Mouse (Mus musculus): Measurements from ENCODE around the gene Col11a2. TPM values are rescaled to one million over a fixed set of nuclear protein-coding genes. Genes with fewer than 3 reads are reported as not detected.

Col11a2 gene
- polyA plus RNA-seq, 1 experiment from 2014 or later: 1.3 TPM

GRCm38 (mm10) chr17:34099531-34099930, 60.3 kb downstream of the Col11a2 start:
- no peak overlapping the region for H3K4me3 ChIP-seq (ENCODE audit: low read depth, low read length)
- WGBS: 71% methylated on average over 5 of the region's 5 CpGs
- no peak overlapping the region for H3K27ac ChIP-seq (ENCODE audit: low read depth, low read length)
- H3K9me3 ChIP-seq (ENCODE audit: control insufficient read depth, low read length): no peaks in the 10 kb centered on the region
- DNase-seq (ENCODE audit: low spot score) (no peak), ATAC-seq (replicated peaks; ENCODE audit: low FRiP score) (no peak)
- H3K4me2 ChIP-seq (ENCODE audit: low read depth, low read length, severe bottlenecking): no peak overlapping the region
- H3K9ac ChIP-seq (ENCODE audit: low read length): no peak overlapping the region
- no peaks in the 10 kb centered on the region for H3K36me3 ChIP-seq (ENCODE audit: control insufficient read depth, insufficient read depth, low read length)
- H3K4me1 ChIP-seq (replicated peaks; ENCODE audit: control insufficient read depth, insufficient read depth, low read length): no peaks in the 10 kb centered on the region
- no peaks in the 10 kb centered on the region for H3K27me3 ChIP-seq (ENCODE audit: control insufficient read depth, insufficient read depth, low read length)

GRCm38 (mm10) chr17:34101185-34101584, 61.9 kb downstream of the Col11a2 start:
- Histone ChIP-seq H3K4me1 (replicated peaks; ENCODE audit: control insufficient read depth, insufficient read depth, low read length) (no peaks in the 10 kb centered on the region), H3K4me3 (ENCODE audit: low read depth, low read length) (no peak overlapping the region), H3K36me3 (ENCODE audit: control insufficient read depth, insufficient read depth, low read length) (no peaks in the 10 kb centered on the region), H3K9ac (ENCODE audit: low read length) (no peak overlapping the region), H3K9me3 (ENCODE audit: control insufficient read depth, low read length) (no peaks in the 10 kb centered on the region), H3K4me2 (ENCODE audit: low read depth, low read length, severe bottlenecking) (no peak overlapping the region), H3K27me3 (ENCODE audit: control insufficient read depth, insufficient read depth, low read length) (no peaks in the 10 kb centered on the region), H3K27ac (ENCODE audit: low read depth, low read length) (no peak overlapping the region)
- WGBS: 32% methylated on average over 5 of the region's 5 CpGs
- no peak for DNase-seq (ENCODE audit: low spot score)
- ATAC-seq (replicated peaks; ENCODE audit: low FRiP score): peak; percentile 24; the same call in 1 of the 2 replicates

GRCm38 (mm10) chr17:34101604-34102032, 62.4 kb downstream of the Col11a2 start:
- Histone ChIP-seq H3K27me3 (ENCODE audit: control insufficient read depth, insufficient read depth, low read length) (no peaks in the 10 kb centered on the region), H3K36me3 (ENCODE audit: control insufficient read depth, insufficient read depth, low read length) (no peaks in the 10 kb centered on the region), H3K4me2 (ENCODE audit: low read depth, low read length, severe bottlenecking) (no peak overlapping the region), H3K4me1 (replicated peaks; ENCODE audit: control insufficient read depth, insufficient read depth, low read length) (no peaks in the 10 kb centered on the region), H3K4me3 (ENCODE audit: low read depth, low read length) (no peak overlapping the region), H3K9ac (ENCODE audit: low read length) (no peak overlapping the region), H3K9me3 (ENCODE audit: control insufficient read depth, low read length) (no peaks in the 10 kb centered on the region), H3K27ac (ENCODE audit: low read depth, low read length) (no peak overlapping the region)
- ATAC-seq (replicated peaks; ENCODE audit: low FRiP score): peak; percentile 73
- WGBS: 11% methylated on average over 12 of the region's 12 CpGs
- DNase-seq (ENCODE audit: low spot score): peak; percentile 96

- H3K4me2 ChIP-seq (ENCODE audit: low read depth, low read length, severe bottlenecking): no peak overlapping the region
- no peaks in the 10 kb centered on the region for H3K36me3 ChIP-seq (ENCODE audit: control insufficient read depth, insufficient read depth, low read length)
- H3K4me1 ChIP-seq (replicated peaks; ENCODE audit: control insufficient read depth, insufficient read depth, low read length): no peaks in the 10 kb centered on the region
- 82% methylated on average over 6 of the region's 6 CpGs for WGBS
- no peaks in the 10 kb centered on the region for H3K9me3 ChIP-seq (ENCODE audit: control insufficient read depth, low read length)
- H3K9ac ChIP-seq (ENCODE audit: low read length): no peak overlapping the region
- DNase-seq (ENCODE audit: low spot score): no peak
- no peak for ATAC-seq (replicated peaks; ENCODE audit: low FRiP score)
- no peak overlapping the region for H3K27ac ChIP-seq (ENCODE audit: low read depth, low read length)
- H3K4me3 ChIP-seq (ENCODE audit: low read depth, low read length): no peak overlapping the region
- H3K27me3 ChIP-seq (ENCODE audit: control insufficient read depth, insufficient read depth, low read length): no peaks in the 10 kb centered on the region
These were observed 63.6 kb downstream of the Col11a2 start for GRCm38 (mm10) chr17:34102831-34103230.

GRCm38 (mm10) chr17:34104804-34105203, 65.6 kb downstream of the Col11a2 start:
- ATAC-seq (replicated peaks; ENCODE audit: low FRiP score): no peak
- DNase-seq (ENCODE audit: low spot score): no peak
- Histone ChIP-seq H3K4me2 (ENCODE audit: low read depth, low read length, severe bottlenecking) (no peak overlapping the region), H3K36me3 (ENCODE audit: control insufficient read depth, insufficient read depth, low read length) (no peaks in the 10 kb centered on the region), H3K27me3 (ENCODE audit: control insufficient read depth, insufficient read depth, low read length) (no peaks in the 10 kb centered on the region), H3K27ac (ENCODE audit: low read depth, low read length) (no peak overlapping the region), H3K9me3 (ENCODE audit: control insufficient read depth, low read length) (no peaks in the 10 kb centered on the region), H3K4me1 (replicated peaks; ENCODE audit: control insufficient read depth, insufficient read depth, low read length) (0 out of 2 replicates have a peak, but pooled peaks cover 2% of the 10 kb centered on the region), H3K4me3 (ENCODE audit: low read depth, low read length) (no peak overlapping the region), H3K9ac (ENCODE audit: low read length) (no peak overlapping the region)
- 87% methylated on average over 9 of the region's 9 CpGs for WGBS

- H3K4me3 ChIP-seq (ENCODE audit: low read depth, low read length): no peak overlapping the region
- no peak overlapping the region for H3K4me2 ChIP-seq (ENCODE audit: low read depth, low read length, severe bottlenecking)
- ATAC-seq (replicated peaks; ENCODE audit: low FRiP score) (no peak), DNase-seq (ENCODE audit: low spot score) (no peak)
- no peaks in the 10 kb centered on the region for H3K27me3 ChIP-seq (ENCODE audit: control insufficient read depth, insufficient read depth, low read length)
- H3K27ac ChIP-seq (ENCODE audit: low read depth, low read length): no peak overlapping the region
- no peaks in the 10 kb centered on the region; the same call in 1 of the 2 replicates for H3K36me3 ChIP-seq (ENCODE audit: control insufficient read depth, insufficient read depth, low read length)
- WGBS: 86% methylated on average over 7 of the region's 7 CpGs
- H3K9ac ChIP-seq (ENCODE audit: low read length): no peak overlapping the region
- H3K4me1 ChIP-seq (replicated peaks; ENCODE audit: control insufficient read depth, insufficient read depth, low read length): 0 out of 2 replicates have a peak, but pooled peaks cover 4% of the 10 kb centered on the region
- no peaks in the 10 kb centered on the region for H3K9me3 ChIP-seq (ENCODE audit: control insufficient read depth, low read length)
These were observed 67.3 kb downstream of the Col11a2 start for GRCm38 (mm10) chr17:34106555-34106954.

- DNase-seq (ENCODE audit: low spot score) (no peak), ATAC-seq (replicated peaks; ENCODE audit: low FRiP score) (no peak)
- Histone ChIP-seq H3K4me1 (replicated peaks; ENCODE audit: control insufficient read depth, insufficient read depth, low read length) (0 out of 2 replicates have a peak, but pooled peaks cover 4% of the 10 kb centered on the region), H3K27me3 (ENCODE audit: control insufficient read depth, insufficient read depth, low read length) (no peaks in the 10 kb centered on the region), H3K4me3 (ENCODE audit: low read depth, low read length) (no peak overlapping the region), H3K4me2 (ENCODE audit: low read depth, low read length, severe bottlenecking) (no peak overlapping the region), H3K9me3 (ENCODE audit: control insufficient read depth, low read length) (no peaks in the 10 kb centered on the region), H3K36me3 (ENCODE audit: control insufficient read depth, insufficient read depth, low read length) (peaks cover 5% of the 10 kb centered on the region; the same call in 1 of the 2 replicates), H3K9ac (ENCODE audit: low read length) (no peak overlapping the region), H3K27ac (ENCODE audit: low read depth, low read length) (no peak overlapping the region)
- 78% methylated on average over 7 of the region's 7 CpGs for WGBS
These were observed 68.1 kb downstream of the Col11a2 start for GRCm38 (mm10) chr17:34107109-34107867.

- WGBS: 87% methylated on average over 5 of the region's 6 CpGs
- Histone ChIP-seq H3K27me3 (ENCODE audit: control insufficient read depth, insufficient read depth, low read length) (no peaks in the 10 kb centered on the region), H3K27ac (ENCODE audit: low read depth, low read length) (no peak overlapping the region), H3K9ac (ENCODE audit: low read length) (no peak overlapping the region), H3K9me3 (ENCODE audit: control insufficient read depth, low read length) (no peaks in the 10 kb centered on the region), H3K4me2 (ENCODE audit: low read depth, low read length, severe bottlenecking) (no peak overlapping the region), H3K4me1 (replicated peaks; ENCODE audit: control insufficient read depth, insufficient read depth, low read length) (0 out of 2 replicates have a peak, but pooled peaks cover 4% of the 10 kb centered on the region), H3K4me3 (ENCODE audit: low read depth, low read length) (no peak overlapping the region), H3K36me3 (ENCODE audit: control insufficient read depth, insufficient read depth, low read length) (peaks cover 17% of the 10 kb centered on the region; the same call in 1 of the 2 replicates)
- DNase-seq (ENCODE audit: low spot score) (no peak), ATAC-seq (replicated peaks; ENCODE audit: low FRiP score) (no peak)
These were observed 69.2 kb downstream of the Col11a2 start for GRCm38 (mm10) chr17:34108460-34108859.
